Mouse (Mus musculus): Measurements from ENCODE around the gene Ccdc138. TPM values are rescaled to one million over a fixed set of nuclear protein-coding genes. Genes with fewer than 3 reads are reported as not detected.

Ccdc138 gene
- polyA plus RNA-seq (2015; fragmentation: Nextera tagmentation; extraction: Ambion mirVana): 1.9 and 2.2 TPM in 2 replicates

DNA sequence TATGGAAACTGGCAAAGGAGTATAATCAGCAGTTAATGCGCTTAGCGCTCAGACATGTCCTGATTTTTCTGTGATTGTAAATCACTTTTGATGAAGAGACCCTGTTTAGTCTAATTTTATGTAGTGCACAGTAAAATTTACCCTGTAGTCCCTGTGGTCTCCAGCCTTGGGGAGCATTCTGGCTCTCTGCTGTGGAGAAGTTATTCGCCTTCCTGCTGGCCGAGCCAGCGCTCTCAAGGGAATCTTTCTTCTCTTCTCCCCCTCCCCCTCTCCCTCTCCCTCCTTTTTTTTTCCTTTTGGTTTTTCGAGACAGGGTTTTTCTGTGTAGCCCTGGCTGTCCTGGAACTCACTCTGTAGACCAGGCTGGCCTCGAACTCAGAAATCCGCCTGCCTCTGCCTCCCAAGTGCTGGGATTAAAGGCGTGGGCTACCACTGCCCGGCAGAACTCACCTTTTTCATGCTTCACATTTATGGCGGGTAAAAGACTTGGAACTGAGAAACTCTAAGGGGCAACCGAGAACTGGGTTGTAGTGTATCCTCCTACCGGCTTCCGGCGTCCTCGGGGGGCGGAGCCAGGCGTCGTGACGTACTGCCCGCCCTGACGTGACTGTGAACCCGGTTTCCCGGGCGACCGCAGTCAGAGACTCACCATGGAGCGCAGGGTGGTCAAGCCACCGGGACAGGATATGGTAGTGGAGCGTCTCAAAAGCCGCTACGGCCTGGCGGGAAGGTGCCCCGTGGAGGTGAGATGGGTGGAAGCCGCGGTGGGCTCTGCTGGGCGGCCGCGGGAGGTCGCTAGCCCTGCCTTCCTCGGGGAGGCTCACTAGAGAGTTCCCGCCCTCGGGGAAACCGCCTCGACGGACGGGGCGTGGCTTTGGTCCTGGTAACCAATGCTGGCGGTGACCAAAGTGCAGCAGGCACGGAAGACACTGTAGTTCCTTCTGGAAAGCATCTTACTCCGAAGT is at the start of gene Ccdc138:
TSS of gene Ccdc138 (plus strand) at position 629 of the 965 bp plus-strand sequence.

Other genes with a start within 250 kb of the Ccdc138 start
- 28.4 and 28.6 TPM in 2 replicates for gene Gcc2, start 242.5 kb upstream of the Ccdc138 start, polyA plus RNA-seq (2015; fragmentation: Nextera tagmentation; extraction: Ambion mirVana)
- gene Lims1, start 174.5 kb upstream of the Ccdc138 start, polyA plus RNA-seq (2015; fragmentation: Nextera tagmentation; extraction: Ambion mirVana): 118 and 123 TPM in 2 replicates
- gene Ranbp2, start 51.0 kb upstream of the Ccdc138 start, polyA plus RNA-seq (2015; fragmentation: Nextera tagmentation; extraction: Ambion mirVana): 11.7 and 13.1 TPM in 2 replicates
- 0.17 and 0.29 TPM in 2 replicates for gene Edar, start 177.7 kb downstream of the Ccdc138 start, polyA plus RNA-seq (2015; fragmentation: Nextera tagmentation; extraction: Ambion mirVana)
- gene Gm17542, start 220.3 kb downstream of the Ccdc138 start, polyA plus RNA-seq (2015; fragmentation: Nextera tagmentation; extraction: Ambion mirVana): not detected in 2 replicates